21 mouse cellular contexts compared by ENCODE assay signal in the genomic region with DNA sequence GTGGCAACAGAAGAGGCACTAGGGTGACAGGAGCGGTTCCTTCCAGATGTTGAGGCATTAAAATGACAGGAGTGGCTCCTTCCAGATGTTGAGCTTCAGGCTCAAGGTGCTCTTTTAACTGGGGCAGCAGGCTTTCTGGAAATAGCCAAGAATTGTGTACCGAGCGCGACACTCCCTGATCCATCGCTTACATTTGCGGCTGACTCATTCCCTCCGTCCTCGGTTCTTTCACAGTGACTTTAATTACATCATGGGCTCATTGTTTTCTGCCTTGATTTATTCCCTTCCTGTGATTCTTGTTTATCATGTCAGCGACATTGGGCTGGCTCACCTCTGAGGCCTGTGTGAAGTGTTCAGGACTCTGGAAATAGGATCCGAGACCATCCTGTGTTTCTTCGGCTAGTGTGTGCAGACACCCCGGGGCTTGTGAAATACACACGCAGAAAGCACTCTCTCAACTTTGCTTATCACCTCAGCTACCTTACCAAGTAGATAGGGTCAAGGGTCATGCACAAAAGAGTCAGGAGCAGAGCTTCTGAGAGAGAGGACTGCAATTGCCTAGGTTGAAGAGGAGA.
A peak's percentile ranks its signal among the peaks of the same experiment; 100 is the strongest.
DNase-seq lines count a peak whose midpoint lies in the region; ATAC-seq and TF ChIP-seq lines count a peak whose summit lies in the region.
"Had no signal": no experiment of that assay in that cellular context is flagged by ENCODE, and none has a peak within 500 bp of the region (broad histone marks: within the 10 kb centered on the region; RNA-seq: fewer than 3 reads in every experiment).

No protein-coding gene starts in this region.

- DNase-seq in midbrain, embryonic 11.5 days (ENCODE audit: low spot score, missing footprints): peak; percentile 51
- DNase-seq in midbrain, postnatal 0 days (ENCODE audit: low spot score): no peak
- peak; percentile 78 for DNase-seq in adrenal gland, adult 2 months
- peak; percentile 48 for DNase-seq in adrenal gland, postnatal 10 days
- no peak for DNase-seq in ovary, adult 18-20 months (ENCODE audit: low spot score)
- DNase-seq in cerebellum, adult 11-12 months: no peak
- DNase-seq in frontal cortex, postnatal 25 days (ENCODE audit: low spot score in 2 of 2): no peak
- DNase-seq: cerebellum, postnatal 10 days; kidney, adult 2 months; kidney, postnatal 10 days; lung, postnatal 10 days; midbrain, embryonic 14.5 days; thymus, postnatal 14 days had no signal

- no peak overlapping the region for H3K4me3 ChIP-seq in midbrain, embryonic 11.5 days (ENCODE audit: low read depth, low read length)
- no peak overlapping the region for H3K4me3 ChIP-seq in midbrain, postnatal 0 days (ENCODE audit: low read depth, low read length)
- H3K4me3 ChIP-seq in olfactory bulb, adult 2 months (ENCODE audit: insufficient read depth, low read depth, low read length): no peak overlapping the region
- H3K4me3 ChIP-seq: heart, embryonic 15.5 days; hindbrain, embryonic 10.5 days; limb, embryonic 15.5 days; liver, embryonic 15.5 days; myocyte had no signal

- no peaks in the 10 kb centered on the region for H3K27me3 ChIP-seq in midbrain, embryonic 11.5 days (ENCODE audit: control insufficient read depth, insufficient read depth, low read length)
- H3K27me3 ChIP-seq in midbrain, postnatal 0 days (ENCODE audit: insufficient read depth, low read length): no peaks in the 10 kb centered on the region
- H3K27me3 ChIP-seq: heart, embryonic 15.5 days; limb, embryonic 15.5 days; liver, embryonic 15.5 days had no signal

- no peak overlapping the region for H3K9ac ChIP-seq in midbrain, embryonic 11.5 days (ENCODE audit: low read length)
- H3K9ac ChIP-seq in midbrain, postnatal 0 days (replicated peaks; ENCODE audit: low read length, poor library complexity, severe bottlenecking): no peak overlapping the region
- H3K9ac ChIP-seq: heart, embryonic 15.5 days; limb, embryonic 15.5 days; liver, embryonic 15.5 days had no signal

- H3K9me3 ChIP-seq in midbrain, embryonic 11.5 days (ENCODE audit: control insufficient read depth, low read length): no peaks in the 10 kb centered on the region
- no peaks in the 10 kb centered on the region for H3K9me3 ChIP-seq in midbrain, postnatal 0 days (ENCODE audit: low read length)
- H3K9me3 ChIP-seq: heart, embryonic 15.5 days; hindbrain, embryonic 10.5 days; limb, embryonic 15.5 days; liver, embryonic 15.5 days had no signal

- WGBS in midbrain, embryonic 11.5 days: 89% methylated on average over 13 of the region's 13 CpGs
- 87% methylated on average over 13 of the region's 13 CpGs for WGBS in midbrain, postnatal 0 days
- WGBS in olfactory bulb, adult 2 months: 46% methylated on average over 13 of the region's 13 CpGs

- no peak overlapping the region for H3K27ac ChIP-seq in midbrain, embryonic 11.5 days (ENCODE audit: low read depth, low read length)
- no peak overlapping the region for H3K27ac ChIP-seq in midbrain, postnatal 0 days (ENCODE audit: low read depth, low read length)
- peak overlapping the region; percentile 69 for H3K27ac ChIP-seq in olfactory bulb, adult 2 months (ENCODE audit: insufficient read depth, low read depth, low read length)
- H3K27ac ChIP-seq: heart, embryonic 15.5 days; hindbrain, embryonic 10.5 days; hindbrain, postnatal 0 days; limb, embryonic 15.5 days; liver, embryonic 15.5 days had no signal

- no peak for TF ChIP-seq CTCF in midbrain, postnatal 0 days (IDR thresholded peaks at IDR 0.05)
- TF ChIP-seq CTCF in olfactory bulb, adult 2 months (IDR thresholded peaks at IDR 0.05; ENCODE audit: insufficient read depth, low read depth, low read length): no peak

- no peaks in the 10 kb centered on the region for H3K4me1 ChIP-seq in midbrain, embryonic 11.5 days (ENCODE audit: control insufficient read depth, insufficient read depth, low read length)
- H3K4me1 ChIP-seq in midbrain, postnatal 0 days (ENCODE audit: insufficient read depth, low read length): no peaks in the 10 kb centered on the region; the same call in 1 of the 2 replicates
- H3K4me1 ChIP-seq in olfactory bulb, adult 2 months (ENCODE audit: control insufficient read depth, insufficient read depth, low read length): peaks cover 15% of the 10 kb centered on the region
- H3K4me1 ChIP-seq: liver, embryonic 15.5 days had no signal

- TF ChIP-seq POLR2A in olfactory bulb, adult 2 months (IDR thresholded peaks at IDR 0.05; ENCODE audit: insufficient read depth, low read depth, low read length): no peak

- H3K36me3 ChIP-seq in midbrain, embryonic 11.5 days (ENCODE audit: control insufficient read depth, insufficient read depth, low read length): no peaks in the 10 kb centered on the region
- no peaks in the 10 kb centered on the region for H3K36me3 ChIP-seq in midbrain, postnatal 0 days (ENCODE audit: insufficient read depth, low read length)
- H3K36me3 ChIP-seq: heart, embryonic 15.5 days; hindbrain, embryonic 10.5 days; limb, embryonic 15.5 days; liver, embryonic 15.5 days had no signal

- ATAC-seq in midbrain, embryonic 11.5 days (ENCODE audit: low FRiP score): no peak
- no peak for ATAC-seq in midbrain, postnatal 0 days (ENCODE audit: low FRiP score)
- ATAC-seq: forebrain, embryonic 16.5 days; hindbrain, postnatal 0 days had no signal

- no peak overlapping the region for H3K4me2 ChIP-seq in midbrain, embryonic 11.5 days
- no peak overlapping the region for H3K4me2 ChIP-seq in midbrain, postnatal 0 days (ENCODE audit: low read depth, low read length, poor library complexity, severe bottlenecking)
- H3K4me2 ChIP-seq: heart, embryonic 15.5 days; limb, embryonic 15.5 days; liver, embryonic 15.5 days had no signal

Comparison
In these comparisons a context has a peak if more than half of its experiments do, and no peak if none do; other contexts are left out.
1. DNase-seq: peak in midbrain, embryonic 11.5 days (single experiment), adrenal gland, adult 2 months (single experiment) and adrenal gland, postnatal 10 days (single experiment); none in midbrain, postnatal 0 days (single experiment), ovary, adult 18-20 months (single experiment), cerebellum, adult 11-12 months (single experiment) and frontal cortex, postnatal 25 days (0 of 2).